Mouse (Mus musculus) thymus, postnatal 14 days (tissue): ENCODE results near the gene Bmi1.

Experiments used
- DNase-seq: peaks from one replicate; pipeline ENCODE4 v3.0.0; 2021

The Bmi1 gene

GRCm38 (mm10) chr2:18676936-18677491 is at the start of gene Bmi1:
Gene Bmi1, plus strand, starts transcription at chr2:18677018.
- DNase-seq = peak; percentile 68

DNA sequence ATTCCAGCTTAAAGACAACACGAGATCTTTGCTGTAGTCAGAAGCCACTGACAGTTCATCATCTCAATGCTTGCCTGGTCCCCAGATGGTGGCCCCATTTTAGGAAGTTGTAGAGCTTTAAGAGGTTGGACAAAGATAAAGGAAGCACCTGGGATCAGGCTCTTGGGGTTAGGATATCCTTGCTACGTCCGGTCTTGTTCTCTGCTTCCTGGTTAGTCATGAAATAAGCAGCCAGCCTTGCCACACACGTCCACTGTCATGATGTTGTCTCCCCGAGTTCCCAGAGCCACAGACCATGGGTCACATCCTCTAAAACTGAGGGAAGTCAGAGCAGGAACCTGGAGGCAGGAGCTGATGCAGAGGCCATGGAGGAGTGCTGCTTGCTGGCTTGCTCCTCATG is 46.3 kb upstream of the Bmi1 start:
- no peak for DNase-seq

- no peak for DNase-seq
These were observed 41.8 kb upstream of the Bmi1 start for GRCm38 (mm10) chr2:18635052-18635451.

DNA sequence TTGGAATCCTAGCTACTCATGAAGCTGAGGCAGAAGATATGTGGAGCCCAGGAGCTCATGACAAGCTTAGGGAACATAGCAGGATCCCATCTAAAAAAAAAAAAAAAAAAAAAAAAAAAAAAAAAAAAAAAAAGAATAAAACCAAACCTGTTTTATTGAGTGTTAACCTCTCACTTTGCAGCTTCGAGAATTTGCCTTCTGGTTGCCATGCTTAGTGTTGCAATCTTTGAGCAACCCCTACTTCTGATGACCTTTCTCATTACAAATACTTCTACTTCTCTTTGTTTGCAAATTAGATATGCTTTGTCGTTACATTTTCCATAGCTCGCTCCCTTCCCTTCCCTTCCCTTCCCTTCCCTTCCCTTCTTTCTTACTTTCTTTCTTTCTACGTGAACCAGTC is 28.3 kb upstream of the Bmi1 start:
- DNase-seq = no peak

DNA sequence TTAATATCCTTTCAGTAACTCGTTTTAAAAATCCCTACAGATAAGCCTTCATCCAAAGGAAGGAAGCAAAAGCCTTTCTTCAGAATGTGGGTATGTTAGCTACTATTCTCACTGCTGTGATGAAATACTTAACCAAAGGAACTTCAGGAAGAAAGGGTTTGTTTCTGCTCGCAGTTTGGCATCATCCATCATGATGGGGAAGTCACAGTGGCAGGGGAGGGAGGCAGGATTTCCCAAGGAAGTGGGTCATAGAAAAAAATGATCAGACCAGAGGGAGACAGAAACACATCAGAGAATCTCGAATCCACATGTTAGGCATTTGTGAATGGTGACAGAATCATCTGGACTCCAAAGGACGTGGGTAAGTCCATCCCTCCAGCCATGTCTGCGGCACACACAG is 22.0 kb upstream of the Bmi1 start:
- DNase-seq = no peak

DNA sequence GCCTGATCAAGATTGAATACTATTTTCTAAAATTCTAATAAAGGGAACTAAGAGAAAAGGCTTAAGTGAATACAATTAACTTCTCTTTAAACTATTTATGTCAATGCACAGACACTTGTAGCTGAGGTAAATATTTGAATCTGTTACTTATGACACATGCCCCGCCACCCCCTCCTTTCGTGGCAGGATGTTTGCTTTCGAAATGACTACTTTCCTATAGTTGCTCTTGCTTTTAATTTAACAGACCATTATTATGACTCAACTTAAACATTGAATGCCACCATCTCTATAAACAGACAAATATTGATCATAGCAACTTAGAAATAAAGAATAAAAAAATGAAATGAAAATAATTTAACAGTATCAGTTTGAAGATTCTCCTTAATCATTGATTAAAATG is 12.8 kb upstream of the Bmi1 start:
- no peak for DNase-seq

GRCm38 (mm10) chr2:18671041-18671440 is 5.8 kb upstream of the Bmi1 start:
- DNase-seq = no peak

DNA sequence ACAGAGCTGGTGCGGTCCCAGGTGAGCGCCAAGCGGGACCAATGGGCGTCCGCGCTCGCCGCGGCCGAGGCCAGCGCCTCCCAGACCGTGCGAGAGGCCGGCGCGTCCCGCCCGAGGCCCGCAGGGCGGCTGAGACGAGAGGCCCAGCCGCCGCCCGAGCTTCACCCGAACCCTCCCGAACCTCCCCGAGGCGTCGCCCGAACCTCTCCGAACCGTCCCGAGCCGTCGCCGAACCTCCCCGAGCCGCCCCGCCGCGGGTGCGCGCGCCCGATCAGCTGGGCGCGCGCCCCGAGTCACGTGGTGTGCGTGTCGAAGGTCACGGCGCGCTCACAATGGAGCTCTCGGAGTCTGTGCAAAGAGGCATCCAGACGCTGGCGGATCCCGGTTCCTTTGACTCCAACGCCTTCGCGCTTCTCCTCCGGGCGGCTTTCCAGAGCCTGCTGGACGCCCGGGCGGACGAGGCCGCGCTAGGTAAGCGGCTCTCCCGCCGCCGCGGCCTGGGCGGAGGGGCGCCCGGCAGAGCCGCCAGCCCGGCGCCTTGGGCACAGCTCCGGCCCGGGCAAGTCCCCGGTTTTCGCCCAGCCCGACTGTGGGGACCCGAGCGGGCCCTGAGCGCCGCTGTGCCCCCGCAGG is 4.6 kb upstream of the Bmi1 start, which contains the start of gene Commd3:
Commd3 (plus strand) TSS at position 252 of the 633 bp plus-strand sequence.
- peak; percentile 90 for DNase-seq

DNA sequence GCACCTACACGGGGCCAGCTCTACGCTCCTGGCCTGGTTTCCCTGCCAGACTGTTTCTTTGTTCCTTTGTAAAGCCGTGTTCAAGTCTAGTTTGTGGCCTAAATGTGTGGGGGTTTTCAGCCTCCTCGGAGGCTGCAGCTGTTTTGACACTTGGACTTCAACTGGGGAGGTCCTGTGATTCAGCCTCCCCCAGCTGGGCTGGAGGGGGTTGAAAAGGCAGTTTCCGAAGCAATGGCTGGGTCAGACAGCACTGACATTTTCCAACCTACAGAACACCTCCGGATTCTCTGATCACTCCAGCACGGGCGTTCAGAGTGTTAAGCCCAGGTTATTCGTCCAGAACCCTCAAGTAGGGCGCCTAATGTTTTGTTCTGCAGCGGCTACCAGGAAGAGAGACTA is 4.1 kb upstream of the Bmi1 start:
- DNase-seq = no peak

DNA sequence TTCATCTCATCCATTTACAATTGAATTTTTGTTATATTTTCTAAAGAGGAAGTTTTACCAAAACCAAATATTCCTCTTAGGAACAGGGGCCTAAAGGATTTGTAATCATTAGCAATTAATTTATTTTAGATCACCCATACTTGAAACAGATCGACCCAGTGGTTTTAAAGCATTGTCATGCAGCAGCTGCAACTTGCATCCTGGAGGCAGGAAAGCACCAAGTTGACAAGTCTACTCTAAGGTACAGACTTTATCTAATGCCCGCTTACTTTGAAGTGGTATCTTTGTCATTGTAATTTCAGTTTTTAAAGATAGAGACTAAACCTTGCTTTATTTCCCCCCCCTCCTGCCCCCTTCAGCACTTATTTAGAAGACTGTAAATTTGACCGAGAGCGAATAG is 3.1 kb upstream of the Bmi1 start:
- DNase-seq = no peak

DNA sequence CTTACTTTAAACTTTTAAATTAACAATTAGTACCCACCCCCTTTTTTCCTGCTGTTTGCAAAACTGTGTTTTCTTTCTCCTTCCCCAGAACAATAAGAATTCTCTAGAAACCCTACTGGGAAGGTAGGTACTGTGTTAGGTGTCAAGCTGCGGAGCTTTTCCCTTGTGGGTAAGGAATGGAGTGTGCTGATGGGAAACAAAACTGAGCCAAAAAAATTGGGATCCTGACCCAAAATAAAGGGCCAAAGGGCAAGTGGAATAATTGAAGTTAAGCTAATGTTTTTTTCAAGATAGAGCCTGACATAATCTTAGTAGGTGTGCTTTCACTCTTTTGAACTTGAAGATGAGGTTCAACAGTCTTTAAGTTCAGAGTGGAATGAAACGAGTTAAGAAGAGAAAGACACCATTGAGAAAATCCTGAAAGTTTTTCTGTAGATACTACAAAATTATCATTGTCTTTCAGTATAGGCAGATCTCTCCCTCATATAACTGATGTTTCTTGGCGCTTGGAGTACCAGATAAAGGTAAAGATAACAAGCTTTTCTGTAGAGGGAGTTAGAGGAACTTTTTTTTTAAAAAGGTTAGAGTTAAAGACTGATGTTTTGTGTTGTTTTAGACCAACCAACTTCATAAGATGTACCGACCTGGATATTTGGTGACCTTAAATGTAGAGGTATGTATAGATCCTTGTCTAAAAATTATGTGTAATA is 2.5 kb upstream of the Bmi1 start:
- DNase-seq = no peak

- no peak for DNase-seq
These were observed 949 bp upstream of the Bmi1 start for GRCm38 (mm10) chr2:18675681-18676456.

GRCm38 (mm10) chr2:18676457-18676935 is 322 bp upstream of the Bmi1 start:
- DNase-seq = peak; percentile 77

GRCm38 (mm10) chr2:18677631-18678471 is 1.0 kb downstream of the Bmi1 start:
- peak; percentile 69 for DNase-seq

- DNase-seq = no peak
These were observed 2.9 kb downstream of the Bmi1 start for GRCm38 (mm10) chr2:18679701-18680100.

- no peak for DNase-seq
These were observed 3.7 kb downstream of the Bmi1 start for GRCm38 (mm10) chr2:18680501-18680900.

DNA sequence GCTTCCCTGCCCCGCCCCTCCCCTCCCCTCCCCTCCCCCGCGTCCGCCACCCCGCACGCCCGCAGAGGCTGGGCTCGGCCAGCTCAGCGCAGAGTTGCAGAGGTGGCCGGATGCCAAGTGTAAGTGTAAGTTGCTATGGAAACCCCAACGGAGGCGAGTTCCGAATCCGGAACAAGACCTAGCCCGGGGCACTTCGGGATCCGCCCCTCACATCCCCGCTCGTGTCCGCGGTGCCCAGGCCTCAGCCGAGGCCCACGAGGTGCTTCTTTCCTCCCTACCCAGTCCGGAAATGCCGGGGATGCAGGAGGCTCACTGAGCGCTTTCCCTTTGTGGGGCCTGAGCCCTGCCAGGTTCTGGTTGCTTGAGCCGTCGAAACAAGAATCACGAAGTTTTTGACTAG is 4.1 kb downstream of the Bmi1 start:
- peak; percentile 47 for DNase-seq

DNA sequence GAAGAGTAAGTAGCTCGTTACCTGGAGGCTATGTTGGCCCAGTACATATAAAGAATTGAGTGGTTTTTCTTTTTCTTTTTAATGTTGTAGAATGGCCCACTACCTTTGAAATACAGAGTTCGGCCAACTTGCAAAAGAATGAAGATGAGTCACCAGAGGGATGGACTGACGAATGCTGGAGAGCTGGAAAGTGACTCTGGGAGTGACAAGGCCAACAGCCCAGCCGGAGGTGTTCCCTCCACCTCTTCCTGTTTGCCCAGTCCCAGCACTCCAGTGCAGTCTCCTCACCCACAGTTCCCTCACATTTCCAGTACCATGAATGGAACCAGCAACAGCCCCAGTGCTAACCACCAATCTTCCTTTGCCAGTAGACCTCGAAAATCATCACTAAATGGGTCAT is 7.2 kb downstream of the Bmi1 start:
- no peak for DNase-seq

- DNase-seq = no peak
These were observed 9.6 kb downstream of the Bmi1 start for GRCm38 (mm10) chr2:18686386-18686785.

- DNase-seq = no peak
These were observed 10.2 kb downstream of the Bmi1 start for GRCm38 (mm10) chr2:18686826-18687519.

DNA sequence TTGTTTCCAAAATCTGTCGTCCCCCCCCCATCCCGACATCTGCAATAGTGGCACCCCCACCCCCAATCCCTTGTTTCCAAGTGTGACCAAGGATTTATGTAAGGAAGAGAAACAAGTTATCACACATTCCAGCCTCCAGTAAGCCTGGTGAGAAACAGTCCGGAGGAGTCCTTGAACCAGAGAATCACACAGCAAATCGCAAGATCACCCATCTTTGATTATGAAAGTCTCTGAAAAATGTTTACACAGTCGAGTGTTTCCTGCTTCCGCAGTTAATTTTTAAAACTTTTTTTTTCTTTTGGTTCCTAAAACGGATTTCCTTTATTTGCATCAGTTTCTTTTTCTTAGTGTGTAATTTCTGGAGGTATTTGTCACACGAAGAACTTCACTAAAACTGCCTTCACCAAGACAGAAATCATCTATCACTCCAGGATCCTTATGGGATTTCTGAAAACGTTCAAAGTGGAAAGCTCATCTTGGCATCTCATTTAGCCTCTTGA is 10.9 kb downstream of the Bmi1 start:
- no peak for DNase-seq

GRCm38 (mm10) chr2:18688286-18688685 is 11.5 kb downstream of the Bmi1 start:
- no peak for DNase-seq
